Mouse (Mus musculus) CH12F3 (cell line): ENCODE measurements around the gene Slc16a10.

Experiments
- in situ Hi-C: fragments of 300-500 bp; cut with MboI; formaldehyde crosslinking; loops from 2 replicates; pipeline ENCODE4 v1.14.3; 2020; ENCODE audit warnings: low sequenced_read_pairs

The Slc16a10 gene

DNA sequence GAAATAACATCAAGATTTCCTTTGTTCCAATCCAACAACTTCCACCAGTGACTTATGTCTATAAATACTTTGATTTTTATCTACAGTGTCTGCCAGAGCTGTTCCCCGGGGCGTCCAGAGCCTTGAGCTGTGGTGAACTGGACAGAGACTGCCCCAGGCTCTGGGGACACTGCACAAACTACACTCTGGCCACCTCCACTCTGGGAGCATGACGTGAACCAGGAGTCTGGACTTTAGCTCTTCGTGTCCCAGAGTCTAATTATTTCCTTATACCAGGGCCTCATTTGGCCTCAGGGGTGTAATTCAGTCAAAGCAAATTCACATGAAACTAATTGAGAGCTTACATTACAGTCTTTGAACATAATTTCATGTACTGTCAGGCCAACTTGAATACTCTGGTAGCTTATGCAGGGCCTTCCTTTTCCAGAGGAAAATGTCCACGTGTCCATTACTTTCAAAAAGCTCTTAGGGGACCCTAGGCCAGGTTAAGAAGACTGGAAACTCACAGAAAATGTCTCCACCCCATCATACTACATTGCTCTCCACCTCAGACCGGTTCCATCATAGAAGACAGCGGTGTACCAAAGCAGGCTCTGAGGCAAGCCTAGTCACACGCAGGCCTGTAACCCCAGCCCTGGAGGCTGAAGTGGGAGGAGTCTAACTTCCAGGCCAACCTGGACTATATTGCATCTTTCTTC is 9.9 kb upstream of the Slc16a10 start:
- in situ Hi-C loops = no loop called here

DNA sequence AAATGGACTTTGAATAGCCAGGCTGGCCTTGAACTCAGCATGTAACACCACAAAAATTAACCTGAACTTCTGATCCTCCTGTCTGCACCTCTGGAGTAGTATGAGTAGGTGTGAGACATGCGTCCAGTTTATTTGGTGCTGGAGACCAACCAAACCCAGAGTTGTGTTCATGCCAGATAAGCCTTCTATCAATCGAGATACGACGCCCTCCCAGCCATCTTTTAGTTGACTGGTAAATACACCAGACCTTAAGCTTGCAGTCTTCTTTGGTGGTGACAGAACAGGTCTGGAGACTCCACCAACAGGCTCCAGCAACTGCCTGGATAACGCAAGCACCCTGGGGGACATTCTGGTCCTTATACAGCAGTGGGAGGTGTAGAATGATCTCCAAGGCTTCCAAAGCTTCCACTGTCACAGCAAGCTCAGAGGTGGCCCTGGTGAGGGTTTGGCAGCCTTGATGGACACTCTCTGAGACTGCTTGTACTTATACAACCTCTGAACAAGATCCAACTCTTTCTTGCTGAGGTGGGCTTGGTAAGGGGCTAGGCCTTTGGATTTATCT is 7.6 kb upstream of the Slc16a10 start:
- in situ Hi-C loops = no loop called here

DNA sequence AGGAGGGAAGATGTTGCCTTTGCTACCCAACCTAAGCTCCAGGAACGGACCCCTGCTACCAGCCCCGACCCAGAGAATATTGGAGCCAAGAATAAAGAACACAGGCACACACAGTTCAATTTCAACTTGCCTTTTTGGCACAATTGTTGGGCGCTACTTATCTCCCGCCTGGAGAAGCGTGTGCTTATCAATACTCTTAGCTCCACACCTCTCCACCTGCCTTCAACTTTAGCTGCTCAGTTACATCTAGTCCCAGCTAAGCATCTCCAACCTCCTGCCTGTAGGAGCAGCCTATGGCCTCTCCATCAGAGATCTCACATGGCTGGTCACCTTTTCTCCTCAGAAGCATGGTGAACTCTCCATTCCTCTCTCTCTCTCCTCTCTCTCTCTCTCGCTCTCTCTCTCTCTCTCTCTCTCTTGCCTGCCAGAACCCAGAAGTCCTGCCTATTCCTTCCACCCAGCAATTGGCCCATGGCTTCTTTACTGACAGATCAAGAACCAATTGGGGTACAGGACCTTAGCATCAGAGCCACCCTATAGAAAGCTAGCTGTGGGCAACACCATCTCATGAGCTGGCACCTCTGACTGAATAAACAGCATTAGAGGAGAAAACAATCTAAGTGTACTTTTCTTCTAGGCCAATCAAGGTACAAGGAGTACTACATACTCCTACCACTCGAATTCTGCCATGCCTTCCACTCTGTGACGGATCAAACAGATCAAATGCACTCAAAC is 5.4 kb upstream of the Slc16a10 start:
- in situ Hi-C loops = no loop called here

GRCm38 (mm10) chr10:40146451-40146850 is 4.4 kb upstream of the Slc16a10 start:
- in situ Hi-C loops = no loop called here

GRCm38 (mm10) chr10:40144815-40145214 is 2.8 kb upstream of the Slc16a10 start:
- in situ Hi-C loops = no loop called here

DNA sequence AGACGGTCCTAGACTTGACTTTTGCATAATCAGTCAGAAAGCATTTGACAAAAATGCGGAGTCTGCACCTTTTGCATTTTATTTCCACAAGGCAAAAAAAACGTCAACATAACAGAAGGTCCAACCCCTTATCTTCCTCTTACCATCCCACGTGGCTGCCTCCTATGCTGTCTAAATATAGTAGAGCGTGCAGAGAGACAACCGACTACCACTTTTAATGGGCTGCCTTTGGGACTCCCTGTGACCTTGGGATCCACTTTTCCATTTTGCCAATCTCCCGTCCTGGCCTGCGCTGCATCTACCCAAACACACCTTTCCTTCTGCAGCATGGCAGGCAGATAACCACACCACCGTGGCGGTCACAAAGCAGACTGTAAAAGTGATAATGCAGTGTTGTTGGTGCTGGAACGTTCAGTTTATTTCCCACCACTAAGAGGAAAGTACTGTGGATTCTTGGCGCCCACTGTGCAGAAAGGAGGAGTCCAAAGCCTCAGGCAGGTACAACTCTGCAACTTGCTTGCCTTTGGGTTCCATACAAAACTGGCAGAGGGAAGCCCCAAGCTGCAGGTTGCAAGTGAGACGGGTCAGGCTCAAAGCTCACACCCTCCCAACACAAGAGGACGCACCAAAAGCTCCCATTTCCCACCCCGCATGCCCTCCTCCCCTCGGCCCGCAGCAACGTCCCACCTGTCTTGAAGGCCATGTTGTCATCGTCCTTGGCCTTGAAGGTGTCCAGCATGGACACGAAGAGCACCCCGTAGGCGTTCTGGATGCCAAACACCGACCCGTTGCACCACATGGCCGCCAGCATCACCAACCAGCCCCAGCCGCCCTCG is 824 bp downstream of the Slc16a10 start:
- in situ Hi-C loops = no loop called here

GRCm38 (mm10) chr10:40139646-40140045 is 2.4 kb downstream of the Slc16a10 start:
- in situ Hi-C loops = no loop called here

DNA sequence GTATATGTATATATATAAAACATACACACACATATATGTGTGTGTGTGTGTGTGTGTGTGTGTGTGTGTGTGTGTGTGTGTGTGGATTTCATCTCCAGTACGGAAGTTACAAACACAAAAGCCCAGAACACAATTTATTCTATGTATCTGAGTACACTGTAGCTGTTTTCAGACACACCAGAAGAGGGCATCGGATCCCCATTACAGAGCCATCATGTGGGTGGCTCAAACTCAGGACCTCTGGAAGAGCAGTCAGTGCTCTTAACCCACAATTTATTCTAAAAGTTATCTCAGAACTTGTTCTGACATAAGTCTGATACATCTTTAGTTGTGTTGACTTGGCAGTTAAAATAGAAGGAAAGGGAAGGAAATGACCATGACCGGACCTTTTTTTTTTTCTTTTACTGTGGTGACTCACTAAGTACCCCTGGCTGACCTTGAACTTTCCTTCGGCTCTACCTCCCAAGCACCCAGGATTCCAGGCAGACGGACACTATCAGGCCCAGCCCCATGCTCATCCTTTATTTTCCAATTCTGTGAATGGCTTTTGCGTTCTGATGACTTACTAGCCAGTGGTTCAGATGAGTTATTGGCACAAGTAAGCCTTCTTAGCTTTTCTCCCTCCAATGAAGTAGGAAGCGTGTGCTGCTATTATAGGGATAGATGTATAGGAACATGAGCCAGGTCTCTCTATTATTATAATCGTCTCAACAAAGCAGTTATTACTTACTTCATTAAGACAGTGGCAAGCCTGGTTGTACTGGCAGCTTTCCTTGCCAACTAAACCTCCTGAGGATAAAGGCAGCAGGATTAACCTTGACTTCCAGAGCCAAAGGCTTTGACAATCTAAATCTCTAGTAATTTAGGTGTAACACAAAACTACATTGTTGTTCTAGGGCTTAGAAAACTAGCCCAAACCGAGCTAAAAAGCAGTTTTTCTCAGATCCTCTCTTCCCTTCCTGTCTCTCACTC is 6.0 kb downstream of the Slc16a10 start:
- in situ Hi-C loops = no loop called here

DNA sequence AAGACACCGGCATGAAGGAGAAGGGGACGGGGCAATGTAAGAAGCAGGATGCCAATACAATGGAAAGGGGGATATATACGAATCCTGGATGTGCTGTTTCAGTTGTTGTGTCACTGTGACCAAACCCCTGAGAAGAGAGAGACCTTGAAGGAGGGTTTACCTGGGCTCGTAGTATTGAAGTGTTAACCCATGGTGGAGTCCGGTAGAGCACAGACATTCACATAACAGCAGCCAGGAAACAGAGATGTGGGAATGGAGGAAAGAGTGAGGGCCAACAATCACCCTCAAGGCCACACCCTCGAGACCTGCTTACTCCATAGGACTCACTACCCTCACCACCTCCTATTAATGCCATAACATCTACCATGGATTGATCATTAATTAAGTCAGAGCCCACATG is 7.2 kb downstream of the Slc16a10 start:
- in situ Hi-C loops = no loop called here

- in situ Hi-C loops = no loop called here
These were observed 8.4 kb downstream of the Slc16a10 start for GRCm38 (mm10) chr10:40133636-40134035.

DNA sequence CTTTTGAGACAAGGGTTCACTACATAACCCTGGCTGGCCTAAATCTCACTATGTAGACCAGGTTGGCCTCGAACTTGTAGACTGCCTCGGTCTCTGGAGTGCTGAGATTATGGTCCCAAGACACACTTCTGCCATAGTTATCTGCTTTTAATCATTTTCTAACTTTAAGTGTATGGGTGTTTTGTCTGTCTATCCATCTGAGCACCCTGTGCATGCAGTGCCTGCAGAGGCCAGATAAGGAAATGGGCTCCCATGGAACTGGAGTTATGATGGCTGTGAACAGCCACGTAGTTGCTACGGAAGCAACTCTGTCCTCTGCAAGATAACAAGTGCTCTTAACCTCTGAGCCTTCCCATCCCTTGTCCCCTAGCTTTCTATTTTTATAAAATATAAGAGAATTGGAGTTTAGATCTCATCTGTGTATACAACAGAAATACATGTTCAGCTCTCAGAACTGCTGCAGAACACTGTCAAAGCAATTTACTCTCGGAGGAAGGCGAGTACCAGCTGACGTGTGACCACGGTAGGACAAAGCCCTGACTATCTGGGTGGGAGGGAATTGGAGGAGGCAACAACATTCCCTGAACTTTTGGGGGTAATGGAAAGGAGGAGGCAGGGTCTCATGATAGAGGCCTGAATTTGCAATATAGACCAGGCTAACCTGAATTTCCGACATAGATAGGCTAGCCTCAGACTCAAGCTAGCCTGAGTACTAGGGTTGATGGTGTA is 10.2 kb downstream of the Slc16a10 start:
- in situ Hi-C loops = no loop called here

GRCm38 (mm10) chr10:40130126-40130525 is 11.9 kb downstream of the Slc16a10 start:
- in situ Hi-C loops = no loop called here

DNA sequence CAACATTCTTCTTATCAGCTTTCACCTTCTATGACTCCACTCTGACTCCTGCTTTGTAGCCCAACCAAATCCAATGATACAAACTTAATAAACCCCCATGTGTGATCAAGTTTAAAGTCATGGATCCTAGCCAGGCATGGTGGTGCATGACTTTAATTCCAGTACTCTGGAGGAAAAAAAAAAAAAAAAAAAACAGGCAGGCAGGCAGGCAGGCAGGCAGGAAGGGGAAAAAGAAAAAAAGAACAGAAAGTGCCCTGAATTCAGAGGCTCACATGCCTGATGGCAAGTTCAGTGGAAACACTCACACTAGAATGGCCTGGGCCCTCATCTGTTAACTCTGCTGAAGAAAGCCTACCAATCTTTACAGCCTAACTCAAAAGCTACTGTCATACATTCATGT is 12.9 kb downstream of the Slc16a10 start:
- in situ Hi-C loops = no loop called here

DNA sequence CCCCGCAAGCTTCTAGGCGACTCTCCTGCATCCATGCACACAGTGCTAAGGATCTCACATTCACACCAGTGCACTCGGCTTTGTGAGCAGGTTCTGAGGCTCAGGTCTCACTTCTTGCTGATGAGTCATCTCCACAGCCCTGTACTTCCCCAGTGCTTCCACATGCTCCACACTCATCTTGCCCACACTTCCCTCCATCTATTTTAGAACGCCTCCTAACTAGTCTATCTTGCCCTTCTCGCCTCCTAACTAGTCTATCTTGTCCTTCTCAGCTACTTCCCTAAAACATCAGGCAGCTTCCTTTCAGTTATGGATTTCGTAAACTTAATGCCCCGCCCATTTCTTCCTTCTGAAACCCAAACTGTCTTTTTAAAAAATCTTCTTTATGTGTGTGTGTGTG is 13.6 kb downstream of the Slc16a10 start:
- in situ Hi-C loops = no loop called here

DNA sequence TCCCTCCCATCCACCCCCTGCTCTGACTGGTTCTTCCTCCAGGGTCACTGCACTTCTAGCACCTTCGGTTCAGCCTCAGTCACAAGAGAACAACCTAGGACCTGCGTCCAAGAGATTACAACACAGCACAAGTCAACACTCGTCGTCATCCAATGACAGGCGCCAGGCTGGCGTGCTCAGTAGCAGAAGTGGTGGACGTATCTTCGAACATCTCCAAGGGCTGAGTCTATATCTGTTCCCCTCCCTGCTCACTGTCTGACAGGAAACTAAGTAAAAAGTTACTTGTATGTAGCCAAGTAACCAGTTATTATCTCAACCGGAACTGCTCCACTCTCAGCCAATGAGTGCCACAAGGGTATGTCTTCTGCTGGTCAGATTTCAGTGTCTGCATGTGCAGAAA is 16.9 kb downstream of the Slc16a10 start:
- in situ Hi-C loops = no loop called here

- in situ Hi-C loops = no loop called here
These were observed 17.5 kb downstream of the Slc16a10 start for GRCm38 (mm10) chr10:40124570-40124969.

GRCm38 (mm10) chr10:40124096-40124495 is 18.0 kb downstream of the Slc16a10 start:
- in situ Hi-C loops = no loop called here

- in situ Hi-C loops = no loop called here
These were observed 22.6 kb downstream of the Slc16a10 start for GRCm38 (mm10) chr10:40119466-40119865.

DNA sequence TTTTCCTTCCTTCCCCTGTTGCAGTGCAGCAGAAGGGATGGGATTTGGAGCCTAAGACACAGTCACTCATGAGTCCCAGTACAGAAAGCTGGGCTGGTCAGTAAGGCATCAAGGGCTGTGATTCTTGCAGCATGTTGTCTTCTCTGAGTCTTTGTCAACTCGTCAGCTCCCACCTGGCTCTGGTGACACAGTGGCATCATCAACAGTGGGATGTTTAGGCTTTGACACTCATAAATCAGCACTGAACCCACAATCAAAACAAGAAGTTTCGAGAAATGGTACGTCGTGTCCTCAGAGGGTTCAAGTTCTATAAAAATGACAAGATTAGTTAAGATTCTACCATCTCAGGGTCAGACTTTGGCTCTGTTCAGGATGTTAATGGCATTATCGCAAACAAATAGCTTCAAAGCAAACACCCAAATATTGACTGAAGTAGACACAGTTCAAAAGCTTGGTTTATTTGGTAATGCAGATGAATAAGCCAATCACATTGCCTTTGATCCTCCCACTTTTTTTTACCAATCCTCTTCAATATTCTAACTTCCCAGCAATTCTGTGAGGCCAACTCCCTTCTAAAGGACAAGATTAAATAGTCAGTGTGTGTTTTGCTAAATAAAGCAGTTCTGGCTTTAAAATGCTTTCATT is 23.2 kb downstream of the Slc16a10 start:
- in situ Hi-C loops = no loop called here
